Mouse (Mus musculus) T-cell, adult 2 months (primary cell): Measurements from ENCODE around the gene Socs1.
"Not testable (repeated sequence)": the region's sequence is repeated elsewhere in the genome, so short reads cannot be mapped to it uniquely, and the experiment has no call there.

Experiments used
- DNase-seq: peaks from one replicate; pipeline ENCODE4 v3.0.0; 2022; ENCODE audit warnings: low spot score

Socs1 gene

GRCm38 (mm10) chr16:10785371-10786231 lies at the start of gene Socs1:
Gene Socs1, minus strand, starts transcription at chr16:10785536.
- peak; percentile 95 for DNase-seq

DNA sequence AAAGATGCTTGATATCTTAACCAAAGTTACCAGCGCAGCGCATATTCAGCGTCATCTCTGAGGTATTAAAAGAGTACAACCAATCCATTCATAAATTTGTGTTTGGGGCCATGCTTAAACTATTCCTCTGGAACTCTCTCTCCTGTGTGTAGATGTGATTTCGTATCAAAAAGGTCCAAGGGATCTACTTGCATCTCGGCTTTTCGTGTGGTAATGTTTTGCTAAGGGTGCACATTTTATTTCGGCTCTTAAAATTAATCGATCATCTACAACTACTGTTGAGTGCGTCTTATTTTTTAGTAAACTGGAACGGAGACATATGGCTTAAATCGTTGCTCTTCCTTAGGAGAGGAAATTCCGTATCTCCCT lies 49.2 kb upstream of the Socs1 start:
- no peak for DNase-seq

- no peak for DNase-seq
Measured at GRCm38 (mm10) chr16:10828461-10828805, 43.1 kb upstream of the Socs1 start.

- DNase-seq = no peak
Measured at GRCm38 (mm10) chr16:10827766-10828460, 42.6 kb upstream of the Socs1 start.

GRCm38 (mm10) chr16:10827269-10827668 lies 41.9 kb upstream of the Socs1 start:
- peak; percentile 18 for DNase-seq

- no peak for DNase-seq
Measured at GRCm38 (mm10) chr16:10825840-10826239, 40.5 kb upstream of the Socs1 start.

- DNase-seq = no peak
Measured at GRCm38 (mm10) chr16:10824536-10824935, 39.2 kb upstream of the Socs1 start.

GRCm38 (mm10) chr16:10821387-10821786 lies 36.1 kb upstream of the Socs1 start:
- no peak for DNase-seq

DNA sequence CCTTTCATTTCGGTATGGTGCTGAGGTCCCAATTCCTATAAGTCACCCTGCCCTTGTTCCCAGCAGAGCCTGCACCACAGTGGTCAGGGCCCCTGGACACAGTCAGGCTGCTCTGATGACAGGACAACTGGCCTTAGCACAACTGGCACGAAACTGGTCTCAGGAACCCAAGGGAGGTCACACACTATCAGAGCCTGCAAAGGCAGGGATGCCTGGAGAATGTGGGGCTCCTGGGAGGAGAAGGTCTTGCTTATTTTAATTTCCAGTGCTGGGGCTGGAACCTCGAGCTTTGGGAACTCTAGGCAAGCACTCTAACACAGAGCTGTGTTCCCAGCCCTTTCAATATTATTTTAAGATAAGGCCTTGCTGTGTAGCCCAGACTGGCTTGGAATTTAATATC lies 34.6 kb upstream of the Socs1 start:
- no peak for DNase-seq

DNA sequence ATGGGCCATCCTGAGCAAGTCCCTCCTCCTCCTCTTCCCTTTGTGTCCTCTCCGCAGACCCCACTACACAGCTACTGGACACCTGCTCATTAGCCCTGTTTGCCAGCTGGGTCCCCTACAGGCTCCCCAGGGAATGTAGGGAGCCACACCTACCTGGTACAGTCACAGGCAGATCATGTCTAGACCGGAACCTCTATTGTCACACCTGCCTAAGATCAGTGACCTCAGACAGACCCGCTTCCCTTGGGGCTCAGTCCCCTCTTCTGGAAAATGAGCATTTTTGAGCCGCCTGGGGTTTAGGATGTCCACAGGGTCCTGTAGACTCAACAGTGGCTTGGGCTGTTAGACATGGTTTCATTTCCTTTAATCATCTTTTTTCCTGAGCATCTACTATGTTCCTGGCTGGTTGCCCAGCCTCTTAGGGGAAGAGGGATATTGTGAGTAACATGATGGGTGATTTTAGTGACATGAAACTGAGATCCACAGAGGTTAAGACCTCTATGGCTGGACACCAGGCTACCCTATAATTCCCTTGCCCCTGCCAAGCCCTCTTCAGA lies 33.3 kb upstream of the Socs1 start:
- no peak for DNase-seq

DNA sequence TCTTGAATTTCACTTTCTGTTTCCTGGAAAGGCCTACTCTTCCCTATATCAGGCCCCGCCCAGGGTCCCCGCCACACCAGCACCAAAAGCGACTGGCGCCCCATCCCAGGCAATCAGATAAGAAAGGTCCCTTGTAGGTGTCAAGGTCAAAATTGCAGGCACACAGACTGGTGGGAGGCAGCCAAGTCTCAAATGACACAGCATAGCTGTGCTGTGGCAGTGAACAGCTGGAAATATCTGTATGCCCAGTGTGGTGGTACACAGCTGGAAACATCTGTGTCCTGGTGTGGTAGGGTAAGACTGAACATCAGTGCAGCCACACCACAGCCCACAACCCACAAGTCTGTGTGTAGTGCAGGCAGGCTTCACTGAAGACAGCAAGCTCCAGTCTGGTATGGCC lies 29.5 kb upstream of the Socs1 start:
- peak; percentile 34 for DNase-seq

GRCm38 (mm10) chr16:10813726-10814125 lies 28.4 kb upstream of the Socs1 start:
- no peak for DNase-seq

- no peak for DNase-seq
Measured at GRCm38 (mm10) chr16:10812865-10813371, 27.6 kb upstream of the Socs1 start, which contains the start of gene Gm11172. Gene Gm11172, plus strand, starts transcription at chr16:10812915.

- DNase-seq = no peak
Measured at GRCm38 (mm10) chr16:10810376-10810775, 25.0 kb upstream of the Socs1 start.

DNA sequence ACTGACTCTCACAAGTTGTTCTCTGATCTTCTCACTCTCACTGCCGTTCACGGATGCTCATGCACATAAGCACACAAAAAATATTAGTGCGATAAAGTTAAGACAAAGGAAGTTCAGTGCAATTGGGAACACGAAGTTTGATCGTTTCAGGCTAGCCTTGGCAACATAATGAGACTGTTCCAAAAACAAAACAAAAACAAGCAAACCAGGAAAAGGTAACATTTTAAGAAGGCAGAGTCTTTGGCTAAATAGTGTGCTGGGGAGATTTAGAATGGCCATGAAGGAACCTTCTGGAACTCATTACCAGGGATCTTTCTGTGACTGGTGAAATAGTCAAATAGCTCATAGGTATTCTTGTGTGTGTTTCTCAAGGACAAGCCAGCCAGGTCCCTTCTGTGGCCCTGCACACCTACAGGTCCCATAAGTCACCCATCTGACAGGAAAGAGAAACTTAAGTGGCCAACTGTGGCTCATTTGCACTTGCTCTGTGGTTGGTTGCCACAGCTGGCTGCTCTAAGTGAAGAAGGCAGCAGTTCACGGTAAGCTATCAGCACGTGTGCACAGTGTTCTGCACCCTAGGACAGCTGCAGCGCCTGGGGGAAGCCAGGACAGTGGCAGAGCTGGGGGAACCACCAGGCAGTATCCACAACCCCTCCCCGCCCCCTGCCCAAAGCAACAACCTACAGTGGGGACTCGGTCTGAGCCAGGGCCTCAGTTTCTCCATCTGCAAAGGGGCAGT lies 20.6 kb upstream of the Socs1 start, which contains the start of gene Prm1:
Gene Prm1, minus strand, starts transcription at position 51 of the 739 bp plus-strand sequence.
- no peak for DNase-seq

DNA sequence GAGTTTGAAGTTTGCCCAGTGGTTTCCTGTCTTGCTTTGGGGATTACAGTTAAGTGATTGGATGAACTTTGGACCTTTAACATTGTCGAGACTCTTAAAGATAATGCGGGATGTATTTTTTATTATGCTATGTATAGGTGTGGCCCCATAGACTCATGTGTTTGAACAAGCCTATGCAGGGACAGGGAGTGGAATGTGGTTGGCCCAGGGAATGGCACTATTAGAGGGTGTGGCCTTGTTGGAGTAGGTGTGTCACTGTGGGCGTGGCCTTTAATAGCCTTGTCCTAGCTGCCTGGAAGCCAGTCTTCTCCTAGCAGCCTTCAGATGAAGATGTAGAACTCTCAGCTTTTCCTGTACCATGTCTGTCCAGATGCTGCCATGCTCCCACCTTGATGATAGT lies 17.1 kb upstream of the Socs1 start:
- DNase-seq = not testable (repeated sequence)

DNA sequence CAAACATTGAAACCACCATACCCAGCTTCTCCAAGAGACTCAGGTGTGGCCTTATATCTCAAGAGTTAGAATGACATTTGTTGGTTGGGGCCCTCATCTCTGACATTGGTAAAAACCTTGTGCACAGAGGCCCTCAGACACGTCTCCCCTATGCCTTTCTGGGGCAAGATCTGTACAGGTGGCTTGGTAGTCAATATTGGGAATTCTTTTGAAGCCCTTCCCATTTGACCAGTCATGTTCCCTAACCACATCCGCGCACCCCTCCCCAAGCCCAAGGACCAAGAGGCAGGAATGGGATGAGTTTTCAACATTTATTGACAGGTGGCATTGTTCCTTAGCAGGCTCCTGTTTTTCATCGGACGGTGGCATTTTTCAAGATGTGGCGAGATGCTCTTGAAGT lies 10.7 kb upstream of the Socs1 start, which contains the start of gene Prm2:
Gene Prm2, minus strand, starts transcription at position 101 of the 400 bp plus-strand sequence.
- no peak for DNase-seq

- no peak for DNase-seq
Measured at GRCm38 (mm10) chr16:10790702-10791101, 5.4 kb upstream of the Socs1 start, which contains the start of gene Prm3. Gene Prm3, minus strand, starts transcription at chr16:10790914.

DNA sequence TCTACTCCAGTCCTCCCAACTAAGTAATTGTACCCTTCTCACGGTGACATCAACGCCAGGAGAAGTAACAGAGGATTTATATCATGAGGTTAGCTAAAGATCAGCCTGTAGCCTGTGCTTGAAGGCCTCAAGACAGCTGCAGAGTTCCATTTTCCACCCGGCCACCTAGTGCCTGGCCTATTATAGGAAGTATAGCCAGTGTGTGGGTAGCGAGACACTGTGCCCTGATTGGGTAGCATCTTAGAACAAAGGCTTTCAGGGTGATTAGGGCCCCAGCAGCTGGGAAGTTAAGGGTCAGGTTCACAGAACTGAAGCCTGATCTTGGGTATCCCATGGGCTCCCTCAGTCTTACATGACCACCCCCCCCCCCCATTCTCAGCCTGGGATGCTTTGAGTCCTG lies 3.5 kb upstream of the Socs1 start:
- DNase-seq = no peak

- DNase-seq = peak; percentile 45
Measured at GRCm38 (mm10) chr16:10788271-10788670, 2.9 kb upstream of the Socs1 start, which contains the start of gene Tnp2. Gene Tnp2, minus strand, starts transcription at chr16:10788660.

DNA sequence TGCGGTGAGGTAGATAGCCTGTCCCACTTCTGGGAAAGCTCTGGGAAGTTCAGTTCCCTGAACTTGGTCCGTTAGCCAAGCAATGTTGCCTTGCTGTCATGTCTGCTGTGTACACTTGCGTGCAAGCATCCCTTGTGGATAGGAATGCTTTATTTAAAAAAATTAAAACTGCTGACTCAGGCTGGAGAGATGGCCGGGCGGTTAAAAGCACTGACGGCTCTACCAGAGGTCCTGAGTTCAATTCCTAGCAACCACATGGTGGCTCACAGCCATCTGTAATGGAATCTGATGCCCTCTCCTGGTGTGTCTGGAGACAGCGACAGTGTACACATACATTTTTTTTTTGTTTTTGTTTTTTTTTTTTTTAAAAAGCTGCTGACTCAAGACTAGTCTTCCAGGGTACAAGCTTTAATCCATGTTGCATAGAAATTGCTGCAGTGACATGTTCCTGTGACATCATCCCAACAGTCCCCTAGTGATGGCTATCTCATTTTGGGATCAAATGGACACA lies 2.3 kb upstream of the Socs1 start:
- DNase-seq = no peak
